Comparison of ENCODE assay signal across 14 mouse cellular contexts in the genomic region with DNA sequence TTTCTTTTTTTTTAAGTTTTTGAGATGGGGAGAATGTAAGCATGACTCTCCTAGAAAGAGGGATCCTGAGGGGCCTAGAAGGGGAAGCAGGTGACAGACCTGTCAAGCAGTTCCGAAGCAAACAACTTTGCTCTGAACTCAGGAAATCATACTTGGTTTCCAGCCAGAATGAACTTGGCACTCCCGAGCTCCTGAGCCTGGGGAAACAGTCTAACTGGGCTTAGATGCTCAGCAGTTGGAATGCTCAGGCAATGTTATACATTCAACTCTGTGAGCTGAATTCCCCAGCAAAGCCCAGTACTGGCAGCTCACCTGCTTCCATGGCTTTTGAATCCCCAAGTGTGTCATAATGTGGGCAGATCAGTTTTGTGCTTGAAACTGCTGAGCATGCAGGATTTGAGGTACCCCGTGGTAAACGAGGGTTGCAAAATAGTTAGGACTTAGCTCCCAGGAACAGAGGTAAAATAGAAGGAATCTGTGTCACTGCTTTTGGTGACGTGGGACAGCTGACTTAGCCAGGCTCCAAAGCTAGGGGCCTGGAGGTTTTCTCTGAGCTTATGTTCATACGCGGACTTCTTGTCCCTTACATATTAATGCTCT. TPM values are rescaled to one million over a fixed set of nuclear protein-coding genes. Genes with fewer than 3 reads are reported as not detected.
DNase-seq lines count a peak whose midpoint lies in the region; ATAC-seq lines count a peak whose summit lies in the region.
"Had no signal": no experiment of that assay in that cellular context is flagged by ENCODE, and none has a peak within 500 bp of the region (broad histone marks: within the 10 kb centered on the region; RNA-seq: fewer than 3 reads in every experiment).

No protein-coding gene starts in this region.

- ATAC-seq in forebrain, embryonic 14.5 days, result no peak
- no peak for ATAC-seq in forebrain, embryonic 15.5 days (replicated peaks)
- ATAC-seq in limb, embryonic 12.5 days (ENCODE audit: insufficient number of reproducible peaks, insufficient read depth, low FRiP score, low TSS enrichment, low read depth), result no peak
- ATAC-seq: Patski had no signal

- H3K4me3 ChIP-seq in forebrain, embryonic 14.5 days (ENCODE audit: low read depth, low read length), result no peak overlapping the region
- H3K4me3 ChIP-seq in forebrain, embryonic 15.5 days, result no peak overlapping the region
- H3K4me3 ChIP-seq in limb, embryonic 12.5 days (replicated peaks), result no peak overlapping the region
- no peak overlapping the region for H3K4me3 ChIP-seq in limb, embryonic 10.5 days
- H3K4me3 ChIP-seq: embryonic facial prominence, embryonic 15.5 days had no signal

- no peaks in the 10 kb centered on the region for H3K36me3 ChIP-seq in forebrain, embryonic 14.5 days (ENCODE audit: control insufficient read depth, insufficient read depth, low read length)
- H3K36me3 ChIP-seq in forebrain, embryonic 15.5 days, result no peaks in the 10 kb centered on the region
- no peaks in the 10 kb centered on the region for H3K36me3 ChIP-seq in limb, embryonic 12.5 days
- H3K36me3 ChIP-seq in limb, embryonic 10.5 days, result no peaks in the 10 kb centered on the region
- H3K36me3 ChIP-seq: embryonic facial prominence, embryonic 15.5 days had no signal

- intact Hi-C loops in heart, postnatal 10 days (cut with DNase I), result no loop called here

- DNase-seq in forebrain, embryonic 14.5 days (ENCODE audit: low spot score), result peak; percentile 25
- no peak for DNase-seq in limb, embryonic 10.5 days (ENCODE audit: low spot score)
- DNase-seq in heart, postnatal 10 days, result peak; percentile 47 to 53
- peak; percentile 46 for DNase-seq in lung, postnatal 36 days
- no peak for DNase-seq in embryo, embryonic 11 days
- no peak for DNase-seq in cerebellum, adult 11-12 months
- DNase-seq: adrenal gland, postnatal 36 days; cerebellum, adult 9-11 months; right cerebral cortex, postnatal 4 days had no signal

- H3K27me3 ChIP-seq in forebrain, embryonic 14.5 days (replicated peaks; ENCODE audit: control insufficient read depth, insufficient read depth, low read length), result no peaks in the 10 kb centered on the region
- no peaks in the 10 kb centered on the region for H3K27me3 ChIP-seq in forebrain, embryonic 15.5 days
- H3K27me3 ChIP-seq in limb, embryonic 12.5 days, result no peaks in the 10 kb centered on the region
- no peaks in the 10 kb centered on the region for H3K27me3 ChIP-seq in limb, embryonic 10.5 days (ENCODE audit: low read depth, poor library complexity, severe bottlenecking)
- H3K27me3 ChIP-seq: embryonic facial prominence, embryonic 15.5 days; Patski had no signal

- H3K27ac ChIP-seq in forebrain, embryonic 14.5 days (ENCODE audit: low read depth, low read length), result no peak overlapping the region
- no peak overlapping the region for H3K27ac ChIP-seq in forebrain, embryonic 15.5 days (replicated peaks)
- H3K27ac ChIP-seq in limb, embryonic 12.5 days, result 0 out of 2 replicates have a peak overlapping the region, but pooled peaks have one; percentile 42
- no peak overlapping the region for H3K27ac ChIP-seq in limb, embryonic 10.5 days
- H3K27ac ChIP-seq: embryonic facial prominence, embryonic 15.5 days had no signal

- H3K9me3 ChIP-seq in forebrain, embryonic 14.5 days (replicated peaks; ENCODE audit: control insufficient read depth, low read length), result no peaks in the 10 kb centered on the region
- H3K9me3 ChIP-seq in forebrain, embryonic 15.5 days, result no peaks in the 10 kb centered on the region
- no peaks in the 10 kb centered on the region for H3K9me3 ChIP-seq in limb, embryonic 12.5 days
- H3K9me3 ChIP-seq in limb, embryonic 10.5 days (replicated peaks), result no peaks in the 10 kb centered on the region
- H3K9me3 ChIP-seq: embryonic facial prominence, embryonic 15.5 days had no signal

- H3K9ac ChIP-seq in forebrain, embryonic 14.5 days (ENCODE audit: low read length), result no peak overlapping the region
- no peak overlapping the region for H3K9ac ChIP-seq in forebrain, embryonic 15.5 days (replicated peaks)
- H3K9ac ChIP-seq in limb, embryonic 12.5 days (replicated peaks), result no peak overlapping the region
- H3K9ac ChIP-seq: embryonic facial prominence, embryonic 15.5 days had no signal

- no peaks in the 10 kb centered on the region for H3K4me1 ChIP-seq in forebrain, embryonic 14.5 days (ENCODE audit: control insufficient read depth, insufficient read depth, low read length)
- H3K4me1 ChIP-seq in forebrain, embryonic 15.5 days, result no peaks in the 10 kb centered on the region
- peaks cover 17% of the 10 kb centered on the region for H3K4me1 ChIP-seq in limb, embryonic 12.5 days (replicated peaks)
- peaks cover 3% of the 10 kb centered on the region; the same call in 1 of the 2 replicates for H3K4me1 ChIP-seq in limb, embryonic 10.5 days

- WGBS in forebrain, embryonic 14.5 days, result 75% methylated on average over 7 of the region's 7 CpGs
- 76% methylated on average over 7 of the region's 7 CpGs for WGBS in forebrain, embryonic 15.5 days
- WGBS in limb, embryonic 12.5 days, result 63% methylated on average over 7 of the region's 7 CpGs
- 94% methylated on average over 7 of the region's 7 CpGs for WGBS in limb, embryonic 10.5 days

- H3K4me2 ChIP-seq in forebrain, embryonic 14.5 days (ENCODE audit: low read length), result no peak overlapping the region
- no peak overlapping the region for H3K4me2 ChIP-seq in forebrain, embryonic 15.5 days (replicated peaks)
- H3K4me2 ChIP-seq in limb, embryonic 12.5 days, result no peak overlapping the region
- H3K4me2 ChIP-seq: embryonic facial prominence, embryonic 15.5 days had no signal

RNA-seq across cellular contexts. Expression of gene Ror1, which starts 47.1 kb away (rescaled TPM):
- polyA plus RNA-seq in forebrain, embryonic 14.5 days (2014; fragmentation: Nextera tagmentation; extraction: Ambion mirVana), result 0.84 and 1.1 TPM in 2 replicates
- polyA plus RNA-seq in forebrain, embryonic 15.5 days (2015; fragmentation: Nextera tagmentation; extraction: Ambion mirVana), result 0.76 and 0.97 TPM in 2 replicates
- 11.2 and 11.5 TPM in 2 replicates for polyA plus RNA-seq in limb, embryonic 12.5 days (2016; fragmentation: Nextera tagmentation; extraction: Ambion mirVana)
- 10.6 and 14.0 TPM in 2 replicates for polyA plus RNA-seq in limb, embryonic 10.5 days (2016; fragmentation: Nextera tagmentation; extraction: Ambion mirVana)
- total RNA-seq in heart, postnatal 10 days (2021), result 10 to 100 TPM; 23.5 to 24.0 TPM
- total RNA-seq: neutrophil, adult 5-6 weeks had no signal

Comparison
In these comparisons a context has a peak if more than half of its experiments do, and no peak if none do; other contexts are left out.
1. DNase-seq: peak in forebrain, embryonic 14.5 days (single experiment), heart, postnatal 10 days (2 of 2) and lung, postnatal 36 days (single experiment); none in limb, embryonic 10.5 days (single experiment), embryo, embryonic 11 days (single experiment) and cerebellum, adult 11-12 months (single experiment).